Mouse (Mus musculus): Measurements from ENCODE around the gene Mrc2. TPM values are rescaled to one million over a fixed set of nuclear protein-coding genes. Genes with fewer than 3 reads are reported as not detected.

The Mrc2 gene
- polyA plus RNA-seq, 1 experiment from 2014 or later, result 8.0 TPM

GRCm38 (mm10) chr11:105311291-105311975 lies 19.0 kb downstream of the Mrc2 start:
- H3K27ac ChIP-seq, result peak overlapping the region; percentile 39; the same call in 1 of the 2 replicates
- ATAC-seq (replicated peaks; ENCODE audit: insufficient number of reproducible peaks, insufficient read depth, low FRiP score, low read depth), result 0 out of 2 replicates have a peak, but pooled peaks have one; percentile 11
- WGBS, result 60% methylated on average over 24 of the region's 24 CpGs
- H3K4me2 ChIP-seq, result peak overlapping the region; percentile 21; the same call in 1 of the 2 replicates
- H3K9me3 ChIP-seq (replicated peaks), result no peaks in the 10 kb centered on the region
- no peaks in the 10 kb centered on the region for H3K36me3 ChIP-seq
- no peak overlapping the region for H3K9ac ChIP-seq
- H3K27me3 ChIP-seq, result no peaks in the 10 kb centered on the region
- H3K4me3 ChIP-seq, result no peak overlapping the region
- peaks cover 48% of the 10 kb centered on the region for H3K4me1 ChIP-seq (replicated peaks)

GRCm38 (mm10) chr11:105312311-105312942 lies 20.0 kb downstream of the Mrc2 start:
- 31% methylated on average over 12 of the region's 12 CpGs for WGBS
- H3K4me2 ChIP-seq, result no peak overlapping the region
- no peaks in the 10 kb centered on the region for H3K9me3 ChIP-seq (replicated peaks)
- peak overlapping the region; percentile 36 for H3K9ac ChIP-seq
- ATAC-seq (replicated peaks; ENCODE audit: insufficient number of reproducible peaks, insufficient read depth, low FRiP score, low read depth), result no peak
- no peaks in the 10 kb centered on the region for H3K27me3 ChIP-seq
- H3K4me1 ChIP-seq (replicated peaks), result peaks cover 48% of the 10 kb centered on the region
- no peaks in the 10 kb centered on the region for H3K36me3 ChIP-seq
- no peak overlapping the region for H3K4me3 ChIP-seq
- H3K27ac ChIP-seq, result peak overlapping the region; percentile 58

- 0 out of 2 replicates have a peak overlapping the region, but pooled peaks have one; percentile 36 for H3K9ac ChIP-seq
- peaks cover 48% of the 10 kb centered on the region for H3K4me1 ChIP-seq (replicated peaks)
- H3K27me3 ChIP-seq, result no peaks in the 10 kb centered on the region
- H3K9me3 ChIP-seq (replicated peaks), result no peaks in the 10 kb centered on the region
- 10% methylated on average over 10 of the region's 10 CpGs for whole genome bisulfite sequencing
- peak overlapping the region; percentile 2; the same call in 1 of the 2 replicates for H3K4me2 ChIP-seq
- no peaks in the 10 kb centered on the region for H3K36me3 ChIP-seq
- H3K4me3 ChIP-seq, result no peak overlapping the region
- peak overlapping the region; percentile 58 for H3K27ac ChIP-seq
- ATAC-seq (replicated peaks; ENCODE audit: insufficient number of reproducible peaks, insufficient read depth, low FRiP score, low read depth), result peak; percentile 59
Measured at GRCm38 (mm10) chr11:105312972-105313632, 20.7 kb downstream of the Mrc2 start.

- no peak overlapping the region; the same call in 1 of the 2 replicates for H3K4me2 ChIP-seq
- peaks cover 47% of the 10 kb centered on the region for H3K4me1 ChIP-seq (replicated peaks)
Measured at GRCm38 (mm10) chr11:105313633-105314014, 21.2 kb downstream of the Mrc2 start.

GRCm38 (mm10) chr11:105315296-105315695 lies 22.9 kb downstream of the Mrc2 start:
- ATAC-seq (replicated peaks; ENCODE audit: insufficient number of reproducible peaks, insufficient read depth, low FRiP score, low read depth), result no peak
- H3K4me2 ChIP-seq, result no peak overlapping the region
- H3K9ac ChIP-seq, result no peak overlapping the region
- H3K9me3 ChIP-seq (replicated peaks), result no peaks in the 10 kb centered on the region
- no peaks in the 10 kb centered on the region for H3K36me3 ChIP-seq
- no peak overlapping the region for H3K27ac ChIP-seq
- H3K4me3 ChIP-seq, result no peak overlapping the region
- H3K4me1 ChIP-seq (replicated peaks), result peaks cover 39% of the 10 kb centered on the region
- H3K27me3 ChIP-seq, result no peaks in the 10 kb centered on the region
- 78% methylated on average over 8 of the region's 8 CpGs for WGBS

More at GRCm38 (mm10) chr11:105313633-105314014, 21.2 kb downstream of the Mrc2 start:
- Histone ChIP-seq H3K27ac (peak overlapping the region; percentile 58), H3K9me3 (replicated peaks) (no peaks in the 10 kb centered on the region), H3K27me3 (no peaks in the 10 kb centered on the region), H3K36me3 (no peaks in the 10 kb centered on the region), H3K4me3 (no peak overlapping the region), H3K9ac (no peak overlapping the region)
- ATAC-seq (replicated peaks; ENCODE audit: insufficient number of reproducible peaks, insufficient read depth, low FRiP score, low read depth), result no peak
- 27% methylated on average over 8 of the region's 8 CpGs for WGBS

GRCm38 (mm10) chr11:105316121-105316520 lies 23.7 kb downstream of the Mrc2 start:
- H3K27ac ChIP-seq, result no peak overlapping the region
- H3K4me2 ChIP-seq, result no peak overlapping the region
- WGBS, result 91% methylated on average over 4 of the region's 4 CpGs
- no peaks in the 10 kb centered on the region for H3K36me3 ChIP-seq
- H3K9ac ChIP-seq, result no peak overlapping the region
- no peak overlapping the region for H3K4me3 ChIP-seq
- no peak for ATAC-seq (replicated peaks; ENCODE audit: insufficient number of reproducible peaks, insufficient read depth, low FRiP score, low read depth)
- no peaks in the 10 kb centered on the region for H3K27me3 ChIP-seq
- H3K9me3 ChIP-seq (replicated peaks), result no peaks in the 10 kb centered on the region
- H3K4me1 ChIP-seq (replicated peaks), result peaks cover 36% of the 10 kb centered on the region

- Histone ChIP-seq H3K4me3 (no peak overlapping the region), H3K9ac (no peak overlapping the region), H3K27ac (no peak overlapping the region), H3K4me2 (no peak overlapping the region), H3K27me3 (no peaks in the 10 kb centered on the region), H3K4me1 (replicated peaks) (peaks cover 21% of the 10 kb centered on the region), H3K36me3 (no peaks in the 10 kb centered on the region), H3K9me3 (replicated peaks) (no peaks in the 10 kb centered on the region)
- WGBS, result 95% methylated on average over 6 of the region's 6 CpGs
- no peak for ATAC-seq (replicated peaks; ENCODE audit: insufficient number of reproducible peaks, insufficient read depth, low FRiP score, low read depth)
Measured at GRCm38 (mm10) chr11:105317769-105318168, 25.3 kb downstream of the Mrc2 start.

GRCm38 (mm10) chr11:105321090-105321489 lies 28.6 kb downstream of the Mrc2 start:
- 68% methylated on average over 2 of the region's 2 CpGs for WGBS
- Histone ChIP-seq H3K9ac (no peak overlapping the region), H3K4me3 (no peak overlapping the region), H3K27me3 (no peaks in the 10 kb centered on the region), H3K4me2 (no peak overlapping the region), H3K4me1 (replicated peaks) (no peaks in the 10 kb centered on the region), H3K27ac (no peak overlapping the region), H3K9me3 (replicated peaks) (no peaks in the 10 kb centered on the region), H3K36me3 (no peaks in the 10 kb centered on the region)
- ATAC-seq (replicated peaks; ENCODE audit: insufficient number of reproducible peaks, insufficient read depth, low FRiP score, low read depth), result no peak

- Histone ChIP-seq H3K36me3 (no peaks in the 10 kb centered on the region), H3K9ac (no peak overlapping the region), H3K9me3 (replicated peaks) (no peaks in the 10 kb centered on the region), H3K4me1 (replicated peaks) (no peaks in the 10 kb centered on the region), H3K27me3 (no peaks in the 10 kb centered on the region), H3K4me3 (no peak overlapping the region), H3K4me2 (no peak overlapping the region), H3K27ac (no peak overlapping the region)
- no peak for ATAC-seq (replicated peaks; ENCODE audit: insufficient number of reproducible peaks, insufficient read depth, low FRiP score, low read depth)
- 58% methylated on average over 5 of the region's 5 CpGs for WGBS
Measured at GRCm38 (mm10) chr11:105323530-105323929, 31.1 kb downstream of the Mrc2 start.

- Histone ChIP-seq H3K4me3 (no peak overlapping the region), H3K36me3 (no peaks in the 10 kb centered on the region), H3K9ac (no peak overlapping the region), H3K4me1 (replicated peaks) (peaks cover 10% of the 10 kb centered on the region), H3K27ac (no peak overlapping the region), H3K27me3 (no peaks in the 10 kb centered on the region), H3K4me2 (no peak overlapping the region), H3K9me3 (replicated peaks) (no peaks in the 10 kb centered on the region)
- WGBS, result 91% methylated on average over 3 of the region's 3 CpGs
- no peak for ATAC-seq (replicated peaks; ENCODE audit: insufficient number of reproducible peaks, insufficient read depth, low FRiP score, low read depth)
Measured at GRCm38 (mm10) chr11:105327101-105327500, 34.7 kb downstream of the Mrc2 start.

GRCm38 (mm10) chr11:105329962-105330361 lies 37.5 kb downstream of the Mrc2 start:
- WGBS, result 68% methylated on average over 9 of the region's 9 CpGs
- H3K4me1 ChIP-seq (replicated peaks), result peaks cover 31% of the 10 kb centered on the region
- H3K9ac ChIP-seq, result no peak overlapping the region
- no peak overlapping the region for H3K4me2 ChIP-seq
- no peak overlapping the region for H3K4me3 ChIP-seq
- H3K27ac ChIP-seq, result no peak overlapping the region
- no peak for ATAC-seq (replicated peaks; ENCODE audit: insufficient number of reproducible peaks, insufficient read depth, low FRiP score, low read depth)
- no peaks in the 10 kb centered on the region for H3K36me3 ChIP-seq
- no peaks in the 10 kb centered on the region for H3K27me3 ChIP-seq
- H3K9me3 ChIP-seq (replicated peaks), result no peaks in the 10 kb centered on the region
